Mouse (Mus musculus) left cerebral cortex, postnatal 36 days (tissue): ENCODE measurements at regions not wholly inside any gene's neighbourhood (a gene's known extent, or its start where the extent isn't known, plus 50 kb on each side); places are given as distances from the start of the nearest gene placed in this dataset.

Experiments
- DNase-seq, 2 experiments: peaks; one replicate each; pipeline ENCODE4 v3.0.0; 2021 to 2022; ENCODE audit warnings: low spot score in 2 of 2, mixed read lengths in 1 of 2
- intact Hi-C: fragments of 180-260 bp; cut with DNase I; formaldehyde crosslinking; loops from one replicate; pipeline ENCODE4 v1.15.1; 2025

GRCm38 (mm10) chr14:46706462-46706861, 53.9 kb upstream of the Cdkn3 start:
- intact Hi-C loops, result loop anchor here (10.0 kb wide), 1 partner anchor 142 kb away; no protein-coding TSS in a partner anchor

GRCm38 (mm10) chr14:46704316-46704751, 56.0 kb upstream of the Cdkn3 start:
- DNase-seq, result no peak
- intact Hi-C loops, result loop anchor here (5.0 to 10.0 kb wide), 2 partner anchors 140 to 712 kb away; no protein-coding TSS in a partner anchor

More at GRCm38 (mm10) chr14:46706462-46706861, 53.9 kb upstream of the Cdkn3 start:
- no peak for DNase-seq

- DNase-seq, result no peak
- intact Hi-C loops, result loop anchor here (5.0 to 10.0 kb wide), 2 partner anchors 138 to 711 kb away; no protein-coding TSS in a partner anchor
Observed at GRCm38 (mm10) chr14:46702669-46703435, 57.5 kb upstream of the Cdkn3 start.

GRCm38 (mm10) chr14:46692571-46692970, 67.8 kb upstream of the Cdkn3 start:
- DNase-seq, result no peak
- intact Hi-C loops, result no loop called here

- intact Hi-C loops, result no loop called here
- no peak for DNase-seq
Observed at GRCm38 (mm10) chr14:46692067-46692466, 68.3 kb upstream of the Cdkn3 start.

GRCm38 (mm10) chr14:46682728-46683127, 77.6 kb upstream of the Cdkn3 start:
- intact Hi-C loops, result no loop called here

GRCm38 (mm10) chr14:46678935-46679334, 81.4 kb upstream of the Cdkn3 start:
- intact Hi-C loops, result no loop called here
- no peak for DNase-seq

More at GRCm38 (mm10) chr14:46682728-46683127, 77.6 kb upstream of the Cdkn3 start:
- DNase-seq, result no peak

GRCm38 (mm10) chr14:46671482-46672225, 88.7 kb upstream of the Cdkn3 start:
- no peak for DNase-seq
- intact Hi-C loops, result no loop called here

GRCm38 (mm10) chr14:46671062-46671461, 89.3 kb upstream of the Cdkn3 start:
- intact Hi-C loops, result no loop called here
- no peak for DNase-seq

GRCm38 (mm10) chr14:46670221-46671046, 89.9 kb upstream of the Cdkn3 start:
- intact Hi-C loops, result no loop called here
- DNase-seq, result no peak

GRCm38 (mm10) chr14:46668275-46668674, 92.1 kb upstream of the Cdkn3 start:
- intact Hi-C loops, result no loop called here
- DNase-seq, result no peak

- no peak for DNase-seq
- intact Hi-C loops, result no loop called here
Observed at GRCm38 (mm10) chr14:46664305-46664704, 96.0 kb upstream of the Cdkn3 start.

GRCm38 (mm10) chr14:46663529-46663928, 96.8 kb upstream of the Cdkn3 start:
- intact Hi-C loops, result no loop called here
- no peak for DNase-seq

GRCm38 (mm10) chr14:46661792-46662545, 98.4 kb upstream of the Cdkn3 start:
- no peak for DNase-seq

GRCm38 (mm10) chr14:46661118-46661791, 99.1 kb upstream of the Cdkn3 start:
- intact Hi-C loops, result no loop called here
- DNase-seq, result no peak

More at GRCm38 (mm10) chr14:46661792-46662545, 98.4 kb upstream of the Cdkn3 start:
- intact Hi-C loops, result no loop called here

GRCm38 (mm10) chr14:46659365-46659764, 101.0 kb upstream of the Cdkn3 start:
- DNase-seq, result no peak

GRCm38 (mm10) chr14:46656249-46656648, 104.1 kb upstream of the Cdkn3 start:
- no peak for DNase-seq
- intact Hi-C loops, result no loop called here

More at GRCm38 (mm10) chr14:46659365-46659764, 101.0 kb upstream of the Cdkn3 start:
- intact Hi-C loops, result no loop called here

- intact Hi-C loops, result no loop called here
Observed at GRCm38 (mm10) chr14:46647319-46647974, 112.9 kb upstream of the Cdkn3 start.

More at GRCm38 (mm10) chr14:46647319-46647974, 112.9 kb upstream of the Cdkn3 start:
- no peak for DNase-seq
